Mouse (Mus musculus) cerebellum, postnatal 36 days (tissue): ENCODE data around the gene Lgals2.

Experiments
- DNase-seq, 2 experiments: peaks; one replicate each; pipeline ENCODE4 v3.0.0; 2021 to 2022; ENCODE audit warnings: mixed read lengths in 2 of 2

Gene Lgals2

GRCm38 (mm10) chr15:78842371-78843163, 12.8 kb downstream of the Lgals2 start, which contains the start of gene Cdc42ep1:
Cdc42ep1 (plus strand) TSS chr15:78842624.
- no peak for DNase-seq

DNA sequence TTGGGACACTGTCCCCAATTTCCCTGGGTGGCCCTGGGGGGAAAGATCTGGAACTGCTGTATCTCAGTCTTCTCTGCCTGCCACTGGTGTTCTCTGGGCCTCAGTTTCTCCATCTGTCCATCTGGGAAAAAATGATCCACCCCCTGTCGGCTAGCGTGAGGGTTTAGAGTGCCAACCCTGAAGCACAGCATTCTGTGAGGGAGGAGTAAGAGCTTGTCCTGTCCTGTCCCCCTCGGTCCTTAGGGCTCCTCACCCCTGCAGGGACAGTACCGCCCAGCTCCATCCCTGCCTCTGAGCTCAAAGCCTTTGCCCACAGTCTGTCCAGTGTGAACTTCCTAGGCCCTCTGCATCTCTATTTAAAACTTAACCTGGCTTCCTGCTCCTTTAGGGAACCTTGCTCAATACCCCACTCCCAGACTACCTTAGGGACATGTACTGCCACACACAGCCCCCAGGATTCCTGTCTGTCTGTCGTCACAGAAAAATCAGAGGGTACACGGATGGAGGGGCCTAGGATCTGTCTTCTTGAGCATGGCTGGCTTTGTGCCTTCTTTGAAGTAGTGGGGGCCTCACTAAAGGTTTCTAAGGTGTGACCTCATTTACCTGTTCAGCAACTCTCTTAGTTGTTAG, 14.1 kb downstream of the Lgals2 start:
- DNase-seq: no peak

DNA sequence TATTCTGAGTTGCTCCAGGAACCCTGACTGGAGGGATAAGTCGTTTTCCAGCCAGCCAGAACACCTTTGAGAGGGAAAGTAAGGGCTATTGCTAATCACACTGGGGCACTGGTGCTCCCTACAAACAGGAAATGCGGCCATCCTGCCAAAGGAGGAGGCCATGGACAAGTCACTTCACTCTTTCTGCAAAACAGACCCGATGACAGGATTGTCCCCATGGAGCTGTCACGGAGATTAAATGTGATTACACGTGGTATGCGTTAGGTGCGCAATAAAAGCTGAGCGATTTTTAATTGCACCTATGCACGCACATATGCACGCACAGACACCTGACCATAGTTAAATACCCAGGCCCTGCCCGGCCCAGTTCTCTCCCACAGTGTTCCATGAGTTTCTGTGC, 14.6 kb downstream of the Lgals2 start:
- DNase-seq: no peak

DNA sequence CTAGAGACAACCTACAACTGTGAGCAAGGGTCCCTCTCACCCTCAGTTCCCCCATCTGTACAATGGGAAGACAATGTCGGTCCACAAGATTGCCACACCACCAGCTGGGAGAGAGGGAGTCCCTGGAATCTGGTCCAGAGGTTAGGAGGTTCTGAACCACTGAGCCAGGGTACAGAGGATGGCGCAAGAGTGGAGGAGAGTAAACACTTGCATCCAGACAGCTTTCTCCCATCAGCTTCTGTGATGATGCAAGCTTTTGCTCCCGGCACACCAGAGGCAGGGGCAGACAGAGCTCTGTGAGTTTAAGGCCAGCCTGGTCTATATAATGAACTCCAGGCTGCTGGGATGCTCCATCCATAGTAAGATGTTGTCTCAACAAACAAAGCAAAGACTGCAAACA, 15.1 kb downstream of the Lgals2 start:
- no peak for DNase-seq

DNA sequence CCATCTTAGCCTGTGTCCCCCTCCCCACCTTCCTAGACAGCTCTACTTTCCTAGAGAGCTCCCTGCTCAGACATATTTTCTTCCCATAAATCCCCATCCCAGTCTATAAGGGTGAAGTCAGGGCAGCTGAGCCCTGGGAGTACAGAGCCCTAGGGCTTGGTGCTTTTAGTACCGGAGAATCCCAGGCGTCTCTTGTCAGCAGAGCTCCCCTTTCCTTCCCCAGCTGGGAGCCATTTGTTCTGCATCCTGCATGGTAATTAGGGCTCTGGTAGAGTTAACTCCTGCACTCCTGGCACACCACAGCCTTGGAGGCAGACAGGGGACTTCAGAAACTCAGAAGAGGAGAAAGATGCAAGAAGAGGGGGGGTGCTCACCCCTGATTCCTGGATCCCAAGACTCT, 15.6 kb downstream of the Lgals2 start:
- DNase-seq: no peak

DNA sequence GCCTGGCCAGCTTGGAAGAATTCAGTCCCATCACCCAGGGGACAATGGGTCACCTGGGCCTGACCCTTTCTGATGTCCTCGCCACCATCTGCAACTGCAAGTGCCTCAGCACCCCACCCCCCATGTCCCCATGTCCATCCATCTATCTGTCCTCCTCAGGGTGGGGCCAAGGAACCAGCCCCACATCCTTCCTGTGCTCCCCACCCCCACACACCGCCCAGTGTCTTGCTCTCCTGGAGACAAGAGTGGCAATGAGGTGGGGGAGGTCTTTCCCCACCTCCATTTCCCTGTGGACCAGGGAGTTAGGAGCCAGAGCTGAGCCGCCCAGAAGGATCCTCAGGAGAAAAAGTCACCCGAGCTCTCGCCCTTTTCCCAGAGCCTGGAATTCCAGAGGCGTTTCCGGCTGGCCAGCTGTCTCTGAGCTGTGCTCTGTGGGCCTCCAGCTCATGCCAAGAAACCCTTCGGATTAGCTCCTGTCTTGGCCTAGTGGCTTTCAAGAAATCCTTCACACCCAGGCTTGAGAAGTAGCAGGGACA, 19.2 kb downstream of the Lgals2 start:
- no peak for DNase-seq

DNA sequence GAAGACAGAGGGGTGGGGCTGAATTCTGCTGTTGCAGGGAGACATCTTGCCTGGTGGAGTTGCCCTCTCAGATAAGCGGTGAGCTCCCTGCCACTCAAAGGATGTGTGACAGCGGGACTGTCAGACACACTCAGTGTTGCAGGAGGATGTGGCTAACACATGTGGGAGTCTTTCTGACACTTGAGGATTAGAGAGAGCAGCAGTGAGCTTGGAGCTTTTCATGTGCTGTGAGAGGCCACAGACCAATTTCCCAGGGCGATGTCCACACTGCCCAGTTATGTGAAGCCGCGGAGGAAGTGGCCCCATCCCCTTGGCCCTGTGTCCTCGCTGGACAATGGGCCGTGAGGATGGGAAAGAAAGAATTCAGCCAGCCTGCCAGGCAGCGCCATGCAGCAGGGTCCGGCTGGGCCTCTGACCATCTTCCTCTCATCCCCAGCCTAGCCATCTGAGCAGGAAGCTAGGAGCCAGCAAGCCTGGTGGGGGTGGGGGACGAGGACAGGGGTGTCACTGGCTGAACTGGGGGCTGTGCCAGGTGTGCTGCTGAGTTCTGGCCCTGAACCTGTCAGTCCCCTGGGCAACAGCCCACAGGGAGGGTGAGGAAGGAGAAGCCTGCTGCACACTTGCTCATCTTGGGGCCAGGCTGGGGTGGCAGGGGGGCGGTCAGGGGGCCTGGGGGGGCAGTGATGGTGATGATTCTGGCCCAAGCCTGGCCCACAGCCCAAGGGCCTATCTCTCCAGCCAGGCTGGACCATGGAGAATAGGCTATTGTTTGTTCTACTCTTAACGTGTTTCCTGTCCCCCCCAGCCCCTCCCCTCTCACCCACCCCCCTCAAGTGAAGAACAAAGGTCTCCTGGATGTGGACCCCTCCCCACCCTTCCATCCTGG, 19.9 kb downstream of the Lgals2 start:
- peak; percentile 43 to 60 for DNase-seq

DNA sequence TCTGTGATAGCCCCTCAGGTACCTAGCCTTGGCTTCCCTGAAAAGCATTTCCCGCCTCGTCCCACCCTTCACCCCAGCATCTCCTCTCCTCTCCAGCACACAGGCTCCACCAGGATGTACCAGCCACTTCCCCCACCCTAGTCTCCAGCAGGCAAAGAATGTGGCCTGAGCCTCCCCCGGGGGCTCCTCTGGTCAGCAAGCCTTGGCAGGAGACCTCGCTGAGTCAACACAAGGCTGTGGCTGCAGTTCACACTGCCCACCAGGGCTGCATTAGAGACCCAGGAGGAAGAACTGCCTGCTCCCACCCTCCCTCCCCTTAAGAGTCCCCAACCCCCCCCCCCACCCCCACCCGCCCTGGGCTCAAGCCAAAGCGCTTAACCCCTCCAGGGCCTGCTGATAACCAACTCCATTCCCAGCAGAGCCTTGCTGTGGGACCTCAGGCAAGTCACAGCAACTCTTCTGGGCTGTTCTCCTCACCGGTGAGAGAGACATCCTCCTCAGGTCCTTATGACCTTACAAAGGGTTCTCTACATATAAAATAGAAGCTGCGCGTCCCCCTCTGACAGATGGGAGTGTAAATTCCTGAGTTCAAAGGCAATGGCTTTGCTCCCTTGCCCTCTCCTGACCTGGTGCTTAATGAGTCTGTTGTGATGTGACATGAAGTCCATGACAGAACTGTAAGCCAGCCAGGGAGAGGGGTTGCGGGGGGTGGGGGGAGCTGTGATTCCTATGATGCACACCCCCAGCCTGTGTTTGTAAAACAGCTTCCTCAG, 20.9 kb downstream of the Lgals2 start:
- no peak for DNase-seq

DNA sequence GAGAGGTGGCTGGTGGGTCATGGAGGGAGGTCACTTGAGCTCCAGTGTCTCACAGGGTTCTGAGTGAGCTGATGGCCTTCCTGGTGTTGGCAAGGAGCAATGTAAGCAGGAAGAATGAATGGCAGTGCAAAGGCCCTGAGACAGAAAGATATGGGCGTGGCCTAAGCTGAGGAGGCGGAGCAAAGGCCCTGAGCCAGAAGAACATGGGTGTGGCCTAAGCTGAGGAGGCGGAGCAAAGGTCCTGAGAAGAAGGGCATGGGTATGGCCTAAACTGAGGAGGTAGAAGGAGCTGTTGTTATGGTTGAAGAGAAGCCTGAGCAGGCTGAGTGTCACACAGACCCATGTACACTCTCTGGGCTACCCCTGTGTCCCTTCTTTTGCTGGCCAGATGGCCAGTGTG, 21.7 kb downstream of the Lgals2 start:
- DNase-seq: no peak

GRCm38 (mm10) chr15:78832701-78833123, 22.6 kb downstream of the Lgals2 start:
- DNase-seq: peak; percentile 46 to 64

GRCm38 (mm10) chr15:78831720-78832657, 23.3 kb downstream of the Lgals2 start:
- no peak for DNase-seq

GRCm38 (mm10) chr15:78830742-78831719, 24.3 kb downstream of the Lgals2 start:
- no peak for DNase-seq

DNA sequence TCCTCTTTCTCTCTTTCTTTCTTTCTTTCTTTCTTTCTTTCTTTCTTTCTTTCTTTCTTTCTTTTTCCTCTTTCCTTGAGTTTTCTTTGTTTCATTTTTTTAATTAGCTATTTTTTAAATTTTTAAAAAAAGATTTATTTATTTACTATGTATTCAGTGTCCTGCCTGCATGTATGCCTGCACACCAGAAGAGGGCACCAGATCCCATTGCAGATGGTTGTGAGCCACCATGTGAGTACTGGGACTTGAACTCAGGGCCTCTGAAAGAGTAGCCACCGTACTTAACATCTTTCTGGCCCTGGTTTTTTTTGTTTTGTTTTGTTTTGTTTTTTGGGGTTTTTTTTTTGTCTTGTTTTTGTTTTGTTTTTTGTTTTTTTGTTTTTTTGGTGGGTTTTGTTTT, 25.7 kb downstream of the Lgals2 start:
- DNase-seq: no peak

- no peak for DNase-seq
Measured at GRCm38 (mm10) chr15:78828315-78828714, 27.0 kb downstream of the Lgals2 start.

DNA sequence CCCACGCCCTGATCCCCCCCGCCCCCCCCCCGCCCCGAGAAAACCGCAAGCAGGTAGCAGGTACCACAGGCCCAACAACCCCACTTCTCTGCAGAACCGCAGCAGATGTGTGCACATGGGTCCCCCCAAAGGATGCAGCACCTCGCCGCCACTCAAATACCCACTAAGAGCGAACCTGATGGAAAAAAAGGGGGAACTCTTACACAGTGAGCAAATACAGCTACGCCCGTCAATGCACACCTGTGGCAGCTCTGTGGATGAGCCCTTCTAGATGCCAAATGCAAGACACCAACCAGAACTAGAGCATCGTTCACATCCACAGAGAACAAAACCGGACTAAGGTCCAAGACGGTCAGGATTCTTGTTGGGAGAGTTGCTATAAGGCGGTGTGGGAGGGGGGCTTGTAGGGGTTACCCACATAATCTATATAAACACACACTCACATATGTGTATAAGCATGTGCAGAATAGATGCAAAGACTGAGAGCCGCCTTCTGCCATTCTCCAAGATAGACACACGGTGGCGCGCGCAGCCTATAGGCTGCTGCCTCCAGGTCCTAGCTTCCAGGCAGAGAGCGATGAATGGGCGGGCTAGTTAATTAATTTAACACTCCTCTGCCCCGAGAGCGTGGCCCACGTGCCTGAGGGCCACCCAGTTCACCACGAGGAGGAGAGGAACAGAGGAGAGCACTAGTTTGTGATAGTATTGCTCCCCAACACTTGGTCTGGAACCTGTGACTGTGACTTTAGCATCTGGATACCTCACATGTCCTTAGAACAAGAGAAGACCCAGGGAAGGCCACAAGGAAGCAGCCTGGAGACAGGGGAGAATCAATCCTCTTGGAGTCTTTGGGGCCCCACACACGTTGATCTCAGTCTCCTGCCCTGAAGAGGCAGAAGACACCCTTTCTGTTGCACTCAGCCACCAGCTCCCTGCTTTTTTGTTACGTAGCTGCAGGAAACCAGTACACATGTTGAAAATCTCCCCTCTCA, 28.8 kb downstream of the Lgals2 start:
- peak; percentile 71 to 74 for DNase-seq

GRCm38 (mm10) chr15:78816074-78816391, 39.3 kb downstream of the Lgals2 start:
- no peak for DNase-seq

DNA sequence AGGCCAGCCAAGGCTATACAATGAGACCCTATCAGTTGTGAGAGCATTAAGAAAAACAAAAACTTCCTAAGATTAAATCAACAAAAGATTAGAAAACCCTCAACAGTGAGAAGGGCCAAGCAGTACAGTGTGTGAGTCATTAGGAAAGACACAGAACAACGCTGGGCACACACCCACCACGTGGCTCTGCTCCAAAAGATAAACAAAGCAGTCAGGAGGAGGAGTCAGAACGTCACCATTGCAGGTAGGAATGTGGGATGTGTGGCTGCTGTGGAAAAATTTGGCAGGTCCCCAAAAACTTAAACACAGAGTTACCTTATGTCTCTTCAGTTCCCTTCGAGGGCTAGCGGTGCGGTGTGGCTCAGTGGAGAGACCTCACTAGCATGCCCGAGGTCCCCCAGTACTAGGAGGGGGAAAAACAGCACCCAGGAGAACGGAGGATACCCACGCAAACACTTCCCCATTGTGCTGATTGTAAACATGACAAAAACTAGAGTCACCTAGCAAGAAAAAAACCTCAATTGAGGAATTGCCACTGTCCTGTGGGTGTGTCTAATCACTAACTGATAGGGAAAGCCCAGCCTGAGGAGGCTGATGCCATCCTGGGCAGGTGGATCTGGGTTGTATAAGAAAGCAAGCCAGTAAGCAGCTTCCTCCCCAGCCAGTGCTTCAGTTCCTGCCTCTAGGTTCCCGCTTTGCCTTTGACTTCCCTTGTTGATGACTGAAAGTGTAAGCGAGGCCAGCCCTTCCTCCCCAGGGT, 39.8 kb downstream of the Lgals2 start:
- no peak for DNase-seq

- DNase-seq: no peak
Measured at GRCm38 (mm10) chr15:78813603-78814002, 41.7 kb downstream of the Lgals2 start.
